Mouse (Mus musculus) mature B cell (primary cell): ENCODE results near the gene Gm12355.

Experiments
- in situ Hi-C: fragments of 300-500 bp; cut with MboI; formaldehyde crosslinking; loops from 2 replicates; pipeline ENCODE4 v1.14.3; 2019

Gene Gm12355

DNA sequence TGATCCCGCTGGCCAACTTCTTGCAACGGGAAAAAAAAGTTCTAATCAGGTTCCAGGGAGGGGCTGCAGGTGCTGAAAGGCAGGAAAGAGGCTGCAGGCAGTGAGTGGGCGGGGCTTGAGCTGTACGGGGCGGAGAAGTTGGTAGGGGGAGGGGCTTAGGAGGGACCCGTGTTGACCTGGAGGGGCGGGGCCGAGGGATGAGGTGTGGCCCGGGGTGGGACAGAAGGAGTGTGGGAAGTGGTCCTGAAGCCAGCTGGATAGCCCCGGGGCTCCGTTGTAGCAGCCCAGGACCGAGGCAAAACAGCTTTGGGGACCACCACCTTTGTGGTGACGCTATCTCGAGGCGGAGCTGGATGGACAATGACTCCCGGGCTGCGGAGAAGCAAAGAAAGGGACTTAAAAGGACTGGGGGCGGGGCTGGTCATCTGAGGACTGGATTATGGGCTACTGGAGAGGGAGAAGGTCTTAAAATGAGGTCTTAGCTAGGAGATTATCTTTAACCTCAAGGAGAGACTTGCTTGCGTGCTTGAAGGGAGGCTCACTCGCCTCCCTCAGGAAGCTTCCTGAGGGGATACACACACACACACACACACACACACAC is 23.3 kb downstream of the Gm12355 start:
- in situ Hi-C loops: no loop called here

DNA sequence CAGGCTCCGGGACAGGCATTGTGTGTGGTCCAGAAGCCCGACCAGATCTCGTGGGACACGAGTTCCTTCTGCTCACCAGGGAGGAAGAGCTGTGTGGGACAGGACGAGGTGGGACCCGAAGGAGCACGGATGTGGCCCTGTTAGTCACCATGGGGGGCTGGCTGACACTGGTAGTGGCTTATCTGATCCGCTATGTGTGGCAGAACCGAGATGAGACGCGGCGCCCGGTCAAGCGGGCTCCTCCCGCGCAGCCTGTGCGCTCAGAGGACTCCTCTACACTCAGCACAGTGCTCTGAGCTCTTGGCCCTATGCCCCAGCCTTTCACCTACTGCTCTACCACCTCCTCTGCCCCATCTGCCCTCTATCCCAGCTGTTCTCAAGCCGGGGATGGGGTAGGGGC is 26.2 kb downstream of the Gm12355 start:
- in situ Hi-C loops: no loop called here

DNA sequence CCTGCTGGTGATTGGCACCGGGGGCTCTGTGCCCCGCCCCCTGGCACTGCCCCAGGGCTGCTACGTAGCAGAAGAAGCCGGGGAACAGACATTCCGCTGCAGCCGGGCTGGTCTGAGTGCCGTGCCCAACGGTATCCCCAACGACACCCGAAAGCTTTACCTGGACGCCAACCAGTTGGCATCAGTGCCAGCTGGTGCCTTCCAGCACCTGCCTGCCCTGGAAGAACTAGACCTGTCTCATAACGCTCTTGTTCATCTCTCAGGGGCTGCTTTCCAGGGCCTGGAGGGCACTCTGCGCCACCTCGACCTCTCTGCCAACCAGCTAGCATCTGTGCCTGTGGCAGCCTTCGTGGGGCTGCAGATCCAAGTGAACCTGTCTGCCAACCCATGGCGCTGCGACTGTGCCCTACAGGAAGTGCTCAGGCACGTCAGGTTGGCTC is 26.6 kb downstream of the Gm12355 start:
- in situ Hi-C loops: no loop called here

DNA sequence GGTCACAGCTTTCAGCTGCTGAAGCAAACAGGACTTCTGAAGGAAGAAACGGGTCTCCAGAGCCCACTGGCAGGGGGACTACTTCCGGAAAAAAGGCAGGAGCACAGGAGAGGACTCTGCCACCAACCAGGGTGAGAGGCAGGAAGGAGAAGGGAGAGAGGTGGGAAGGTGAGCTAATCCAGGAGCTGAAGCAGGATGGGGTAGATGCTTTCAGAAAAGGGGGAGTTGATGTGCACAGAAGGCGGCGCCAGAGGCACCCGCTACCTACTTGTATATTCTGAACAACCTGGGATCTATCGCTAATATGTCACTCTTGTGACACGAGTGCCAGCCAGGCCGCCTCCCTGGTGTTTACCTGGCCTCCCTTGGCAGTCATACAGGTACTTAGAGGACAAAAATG is 27.5 kb downstream of the Gm12355 start, which contains the start of gene Lrrc3c:
Gene Lrrc3c, plus strand, starts transcription at position 301 of the 400 bp plus-strand sequence.
- in situ Hi-C loops: no loop called here

DNA sequence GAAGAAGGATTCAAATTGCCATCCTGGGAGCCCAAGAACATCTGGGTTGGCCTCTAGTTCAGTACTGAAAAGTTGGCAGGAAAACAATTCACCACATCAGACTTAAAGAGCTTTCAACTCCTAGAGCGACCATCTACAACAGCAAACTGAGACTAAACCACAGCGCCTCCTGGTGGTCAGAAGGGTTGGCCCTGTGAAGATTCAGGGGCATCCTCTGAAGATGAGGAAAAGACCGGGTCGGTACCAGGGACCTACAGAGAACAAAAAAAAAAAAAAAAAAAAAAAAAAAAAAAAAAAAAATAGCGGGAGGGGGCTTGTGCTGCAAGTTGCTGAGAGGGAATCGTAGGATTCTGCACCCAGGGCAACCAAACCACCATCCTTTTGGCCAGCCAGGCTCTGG is 28.1 kb downstream of the Gm12355 start:
- in situ Hi-C loops: no loop called here

DNA sequence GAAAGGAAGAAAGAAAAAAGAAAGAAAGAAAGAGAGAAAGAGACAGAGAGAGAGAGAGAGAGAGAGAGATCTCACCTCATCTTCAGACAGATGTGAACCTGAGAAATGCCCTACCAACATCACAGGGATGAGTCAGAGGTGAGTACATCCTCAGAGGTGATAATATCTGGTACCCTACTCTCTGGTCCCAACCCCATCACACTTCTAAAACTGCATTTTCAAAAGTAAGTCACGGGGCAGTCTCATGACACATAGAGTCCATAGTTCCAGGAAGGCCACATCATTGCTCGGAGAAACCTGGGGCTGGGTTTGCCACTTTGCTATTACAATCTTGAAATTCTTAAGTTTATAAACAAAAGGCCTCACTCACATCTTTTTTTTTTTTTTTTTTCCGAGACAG is 29.5 kb downstream of the Gm12355 start:
- in situ Hi-C loops: no loop called here

DNA sequence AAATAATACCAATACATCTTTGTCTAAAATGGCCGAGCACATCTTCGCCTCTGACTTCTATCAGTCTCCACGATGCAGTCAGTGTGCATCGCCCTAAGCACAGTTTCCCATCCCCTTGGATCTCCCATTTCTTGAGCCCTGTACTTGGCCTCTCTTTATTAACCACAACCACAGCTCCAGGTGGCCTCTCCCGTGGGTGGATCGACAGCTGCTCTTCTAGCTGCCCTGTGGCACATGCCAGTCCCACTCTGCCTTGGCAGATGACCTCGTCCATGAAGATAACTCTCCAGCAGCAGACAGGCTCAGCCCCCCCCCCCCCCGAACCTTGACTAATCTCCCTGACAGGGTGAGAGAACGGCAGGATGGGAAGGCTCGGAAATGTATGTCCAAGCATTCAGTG is 30.0 kb downstream of the Gm12355 start:
- in situ Hi-C loops: no loop called here

DNA sequence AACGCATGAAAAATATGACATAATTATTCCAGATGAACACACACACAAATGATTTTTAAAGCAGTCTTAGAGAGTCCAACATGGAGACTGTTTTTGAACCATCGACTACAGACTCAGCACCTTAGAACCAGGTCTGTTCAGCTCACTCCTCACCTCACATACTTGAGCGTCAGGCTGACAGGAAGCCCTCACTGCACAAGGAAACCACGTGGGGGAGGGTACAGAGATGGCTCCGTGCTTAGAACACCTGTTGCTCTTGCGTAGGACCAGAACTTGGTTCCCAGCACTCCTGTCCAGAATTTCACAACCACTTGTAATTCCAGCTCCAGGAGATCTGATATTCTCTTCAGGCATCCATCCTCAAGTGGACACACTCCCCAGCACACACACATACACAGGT is 30.4 kb downstream of the Gm12355 start:
- in situ Hi-C loops: no loop called here

DNA sequence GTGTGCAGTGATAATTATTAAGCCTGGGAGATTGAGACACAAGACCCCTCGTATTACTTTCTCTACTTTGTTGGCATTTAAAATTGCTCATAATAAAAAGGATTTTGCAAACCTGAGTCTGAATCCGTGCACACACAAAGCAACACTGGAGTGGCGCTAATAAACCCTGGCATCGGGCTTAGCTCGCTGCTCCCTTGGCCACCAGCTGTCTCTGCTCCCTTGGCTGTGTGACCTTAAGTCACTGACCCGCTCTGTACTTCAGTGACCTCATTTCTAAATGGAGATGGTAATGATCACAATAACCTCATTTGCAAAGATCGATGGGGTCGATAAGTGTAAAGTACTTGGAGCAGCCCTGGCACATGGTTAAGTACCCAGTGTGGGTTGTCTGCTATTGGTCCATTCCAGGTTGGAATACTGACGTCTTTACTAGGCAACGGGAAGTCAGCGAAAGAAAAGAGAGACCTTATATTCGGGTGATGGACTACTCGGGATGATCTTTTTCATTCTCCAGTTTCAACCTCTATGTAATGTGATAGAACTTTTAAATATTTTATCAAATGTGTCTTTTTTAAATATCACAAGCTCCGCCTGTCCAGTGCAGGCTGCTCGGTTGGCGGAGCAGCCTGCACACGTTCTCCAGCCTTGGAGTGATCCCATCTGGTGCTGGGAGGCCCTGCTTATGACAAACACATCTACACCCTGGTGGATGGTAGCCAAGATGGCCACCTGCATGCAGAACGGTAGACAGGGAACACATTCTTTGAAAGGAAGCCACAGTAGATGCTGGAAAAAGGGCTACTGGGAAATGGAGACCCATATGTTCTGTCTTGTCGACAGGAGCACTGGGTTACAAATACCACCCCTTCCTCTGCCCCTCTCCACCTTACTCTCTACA is 34.7 kb downstream of the Gm12355 start:
- in situ Hi-C loops: no loop called here

DNA sequence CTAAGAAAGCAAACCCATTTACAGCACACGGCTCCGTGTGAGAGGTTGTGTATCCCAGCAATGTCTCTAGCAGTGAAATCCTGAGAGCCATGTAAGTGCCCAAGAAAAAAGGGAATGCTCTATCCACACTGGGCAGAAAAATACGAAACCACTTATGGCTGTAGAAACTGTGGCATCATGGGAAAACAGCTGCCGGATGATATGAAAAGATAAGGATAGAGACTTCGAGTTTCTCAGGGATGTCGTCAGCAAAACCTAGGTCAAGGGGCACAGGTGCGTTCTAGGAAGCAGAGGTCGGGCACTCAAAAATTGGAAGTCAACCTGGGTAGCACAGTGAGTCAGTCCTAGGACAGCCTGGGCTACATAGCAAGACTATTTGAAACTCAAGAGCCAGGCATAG is 36.2 kb downstream of the Gm12355 start:
- in situ Hi-C loops: no loop called here

DNA sequence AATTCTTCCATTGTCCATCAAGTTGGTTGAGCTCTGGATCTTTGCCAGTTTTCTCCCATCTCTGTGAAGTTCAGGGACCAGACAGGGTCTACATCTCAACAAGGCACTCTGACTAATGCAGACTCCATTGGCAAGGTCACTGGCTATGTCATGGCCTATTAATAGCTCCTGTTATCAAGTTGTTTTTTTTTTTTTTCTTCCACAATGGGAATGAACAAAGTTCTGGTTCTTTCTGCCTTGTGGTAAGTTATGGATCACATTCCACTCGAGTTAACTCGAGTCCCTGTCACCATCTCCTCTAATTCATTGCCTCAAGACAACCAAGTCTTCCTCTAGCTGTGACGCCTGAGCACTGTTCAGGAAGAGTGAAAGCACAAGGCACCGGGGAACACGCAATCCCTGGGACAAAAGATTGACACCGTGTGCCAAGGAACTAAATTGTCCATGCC is 36.6 kb downstream of the Gm12355 start:
- in situ Hi-C loops: no loop called here

DNA sequence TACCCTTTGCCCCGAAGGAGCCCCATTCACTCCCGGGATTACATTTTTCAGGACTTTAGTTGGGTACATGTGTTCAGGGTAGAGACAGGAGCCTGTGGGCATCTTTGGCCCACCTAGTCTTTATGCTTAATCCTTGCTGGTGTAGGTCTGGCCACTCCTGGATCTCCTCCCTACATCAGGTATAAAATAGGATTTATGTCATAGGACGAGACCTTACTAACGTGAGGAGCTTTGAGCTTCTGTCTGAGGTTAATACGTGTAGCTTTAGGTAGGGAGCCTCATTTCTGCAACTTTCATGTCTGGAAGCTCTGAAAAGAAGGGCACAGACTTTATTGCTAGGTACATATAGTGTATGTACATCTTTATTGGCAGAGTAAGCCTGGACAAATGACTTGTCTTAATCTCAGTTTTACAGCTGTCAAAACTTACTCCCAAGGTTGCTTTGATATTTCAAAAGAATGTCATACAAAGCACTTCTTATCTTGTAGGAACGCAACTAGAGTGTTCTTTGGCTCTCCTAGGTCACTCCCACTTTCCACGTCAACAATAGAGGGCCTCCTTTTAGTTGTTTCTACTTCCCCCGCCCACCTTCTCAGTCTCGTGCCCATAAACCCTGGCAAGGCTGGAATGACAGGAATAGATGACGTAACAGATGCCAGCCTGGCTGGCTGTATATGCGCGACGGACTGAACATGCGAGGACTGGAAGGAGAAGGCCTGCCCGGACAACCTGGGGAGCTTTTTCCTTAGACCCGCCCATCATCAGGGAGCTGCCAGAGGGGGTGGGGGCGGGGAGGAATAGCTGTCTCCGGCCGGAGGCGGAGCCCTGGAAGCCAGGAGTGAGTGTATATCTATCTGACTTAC is 37.5 kb downstream of the Gm12355 start:
- in situ Hi-C loops: no loop called here

DNA sequence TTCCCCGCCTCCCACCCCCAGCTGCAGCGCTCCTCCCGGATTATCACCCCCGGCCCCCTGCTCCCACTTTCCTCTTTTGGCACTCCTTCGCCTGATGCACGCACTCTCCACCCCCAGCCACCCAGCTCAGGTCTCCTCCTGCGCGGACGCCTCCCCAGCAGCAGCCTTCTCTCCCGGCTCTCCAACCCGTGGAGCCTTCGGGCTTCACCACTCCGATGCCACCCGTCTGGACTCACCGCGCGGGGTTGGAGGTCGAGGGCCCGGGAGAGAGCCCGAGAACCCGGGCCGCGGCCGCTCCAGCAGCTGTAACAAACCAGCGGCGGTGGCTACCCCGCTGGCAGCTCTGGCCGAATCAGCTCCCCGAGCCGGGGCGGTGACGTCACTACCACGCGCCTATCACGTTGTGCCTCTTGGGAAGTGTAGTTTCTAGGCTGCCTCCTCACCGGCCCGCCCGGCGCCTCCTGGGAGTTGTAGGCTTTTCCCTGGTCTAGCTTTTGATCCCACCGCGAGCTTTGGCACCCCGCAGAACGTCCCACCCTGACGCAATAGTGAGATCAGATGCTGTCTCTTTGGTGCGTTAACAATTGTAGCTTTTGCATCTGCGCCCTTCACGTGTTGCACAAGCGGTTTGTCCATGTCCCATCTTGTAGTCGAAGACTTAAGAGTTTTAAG is 38.4 kb downstream of the Gm12355 start, which contains the start of gene Ormdl3:
Gene Ormdl3, minus strand, starts transcription at position 477 of the 672 bp plus-strand sequence.
- in situ Hi-C loops: no loop called here

DNA sequence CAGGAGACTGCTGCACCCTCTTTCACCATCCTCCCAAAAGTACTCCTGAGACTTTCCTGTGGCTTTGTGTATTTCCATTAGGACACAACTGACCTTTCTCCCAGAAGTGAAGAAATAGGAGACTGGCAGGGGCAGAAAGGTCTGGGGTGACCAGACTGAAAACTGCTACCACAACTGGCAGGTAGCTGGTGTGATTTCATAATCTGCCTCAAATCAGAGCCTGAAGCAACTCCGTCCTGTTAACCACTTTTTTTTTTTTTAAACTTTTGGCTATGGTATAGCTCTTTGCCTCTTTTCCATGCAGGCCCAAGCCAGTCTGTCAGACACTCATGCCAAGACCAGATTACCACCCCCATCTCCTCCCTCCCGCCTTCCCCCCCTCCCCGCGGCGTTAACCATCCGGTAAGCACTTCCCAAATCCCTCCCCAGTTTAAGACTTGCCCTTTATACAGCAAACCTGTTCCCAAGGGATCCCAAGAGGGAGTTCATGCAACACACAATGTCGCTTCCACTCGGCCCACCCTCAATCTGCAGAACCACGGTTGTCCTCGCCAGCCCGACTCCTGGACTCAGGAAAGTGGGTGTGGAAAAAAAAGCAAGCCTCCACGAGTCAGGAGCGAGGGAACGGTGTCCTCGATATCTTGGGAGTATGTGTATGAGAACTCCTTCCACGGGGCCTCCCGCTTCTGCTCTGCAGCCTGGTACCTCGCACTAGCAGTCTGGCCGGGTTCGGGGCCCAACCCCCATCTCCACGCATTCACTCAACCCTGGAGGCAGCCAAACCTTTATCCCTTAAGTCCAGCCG is 39.2 kb downstream of the Gm12355 start:
- in situ Hi-C loops: no loop called here

DNA sequence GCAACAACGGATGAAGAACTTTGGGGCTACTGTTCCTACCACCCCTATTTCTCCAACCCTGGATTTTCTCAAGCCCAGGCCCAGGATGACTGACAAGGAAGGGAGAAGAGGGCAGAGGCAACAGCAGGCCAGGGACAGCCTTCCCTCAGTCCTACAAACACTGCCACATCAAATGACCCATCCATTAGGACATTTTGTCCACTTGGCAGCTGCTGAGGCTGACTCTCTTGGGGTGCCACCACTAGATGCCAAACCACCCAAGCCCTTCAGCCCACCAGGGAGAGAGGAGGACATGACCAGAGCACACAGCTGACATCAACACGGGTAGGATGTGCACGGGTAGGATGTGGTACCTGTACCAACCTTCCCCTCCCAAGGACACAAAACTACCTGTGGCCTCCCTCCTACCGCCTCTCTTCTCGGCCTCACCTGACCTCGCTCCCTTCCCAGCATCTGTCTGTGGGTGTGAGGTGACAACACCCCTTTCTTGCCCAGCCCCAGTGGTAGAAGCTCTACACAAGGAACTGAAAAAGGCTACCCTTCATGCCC is 40.8 kb downstream of the Gm12355 start:
- in situ Hi-C loops: no loop called here

DNA sequence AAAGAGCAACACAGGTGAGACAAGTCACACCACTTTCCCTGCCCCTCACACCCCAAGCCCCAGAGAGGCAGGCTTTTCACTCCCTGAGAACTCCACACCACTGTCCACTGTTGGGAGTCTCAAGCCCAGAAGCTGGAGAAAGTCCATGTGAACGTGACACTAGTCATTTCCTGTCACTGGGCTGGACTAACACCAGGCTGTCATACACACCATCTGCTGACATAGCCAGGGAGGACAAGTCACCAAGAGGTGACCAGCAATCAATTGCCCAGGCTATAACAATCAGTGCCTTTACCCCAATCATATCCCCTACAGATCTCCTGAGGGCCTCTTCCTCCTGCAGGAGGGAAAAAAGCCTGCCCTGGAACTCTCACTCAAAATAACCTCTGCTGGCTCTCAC is 41.3 kb downstream of the Gm12355 start:
- in situ Hi-C loops: no loop called here

DNA sequence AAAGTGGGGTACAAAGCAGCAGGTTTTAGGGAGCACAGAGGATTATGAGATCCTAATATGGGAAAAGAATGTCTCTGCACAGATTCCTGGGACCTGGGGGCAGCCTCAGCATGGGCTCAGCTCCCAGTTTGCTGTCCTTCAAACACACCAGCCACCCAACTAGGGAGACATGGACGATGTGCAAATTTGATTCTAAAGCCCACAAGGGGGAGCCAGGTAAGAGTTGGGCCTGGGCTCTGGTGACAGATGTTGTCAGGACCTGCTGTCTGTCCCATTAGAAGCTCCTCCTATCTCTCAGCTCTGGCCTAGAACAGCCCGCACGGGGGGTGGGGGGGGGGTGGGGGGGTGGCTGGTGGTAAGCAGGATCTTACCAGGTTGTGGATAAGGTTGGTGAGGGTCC is 41.9 kb downstream of the Gm12355 start:
- in situ Hi-C loops: no loop called here

DNA sequence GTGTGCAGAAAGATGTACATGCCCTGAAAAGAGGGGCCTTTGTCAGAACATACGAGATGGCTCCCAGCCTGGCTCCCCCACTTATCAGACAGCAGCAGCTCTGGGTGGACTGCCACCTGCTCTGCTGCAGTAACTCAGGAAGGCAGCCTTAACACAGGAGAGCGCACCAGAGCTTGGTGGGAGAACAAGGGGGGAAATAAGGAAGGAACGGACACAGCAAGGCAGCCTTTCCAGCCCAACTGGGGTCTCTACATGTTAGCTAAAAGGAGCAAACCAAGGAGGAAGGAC is 42.3 kb downstream of the Gm12355 start:
- in situ Hi-C loops: no loop called here

DNA sequence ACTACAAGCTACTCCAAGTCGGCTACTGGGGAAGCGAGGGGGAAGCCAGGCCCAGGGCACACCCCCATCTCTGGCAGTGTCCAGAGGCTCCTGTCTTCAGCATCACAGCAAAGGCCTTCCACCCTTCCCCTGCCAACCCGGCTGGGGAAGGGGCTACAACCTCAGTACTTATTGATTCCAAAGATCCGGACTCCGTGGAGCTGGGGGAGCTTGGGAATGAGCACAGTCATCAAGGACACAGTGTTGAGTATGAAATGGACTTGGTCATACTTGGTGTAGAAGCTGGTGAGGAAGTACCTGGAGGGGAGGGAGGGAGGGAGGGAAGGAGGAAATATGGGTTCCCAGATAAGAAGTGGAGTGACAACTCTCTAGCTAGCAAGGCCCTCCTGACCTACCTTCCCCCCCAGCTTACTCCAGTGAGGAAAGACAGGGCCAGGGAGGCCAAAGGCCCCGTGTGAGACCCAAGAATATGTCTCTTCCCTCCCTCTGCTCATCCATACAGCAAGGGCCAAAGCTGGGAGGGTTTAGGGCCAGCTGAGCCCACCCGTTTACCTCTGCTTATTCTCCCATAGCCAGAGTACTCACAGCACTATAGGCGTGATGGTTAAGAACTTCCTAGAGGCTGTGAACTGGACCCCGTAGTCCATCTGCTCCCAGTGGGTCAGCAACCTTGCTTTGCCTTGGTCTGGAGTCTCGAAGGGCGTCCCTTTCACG is 42.8 kb downstream of the Gm12355 start:
- in situ Hi-C loops: no loop called here

DNA sequence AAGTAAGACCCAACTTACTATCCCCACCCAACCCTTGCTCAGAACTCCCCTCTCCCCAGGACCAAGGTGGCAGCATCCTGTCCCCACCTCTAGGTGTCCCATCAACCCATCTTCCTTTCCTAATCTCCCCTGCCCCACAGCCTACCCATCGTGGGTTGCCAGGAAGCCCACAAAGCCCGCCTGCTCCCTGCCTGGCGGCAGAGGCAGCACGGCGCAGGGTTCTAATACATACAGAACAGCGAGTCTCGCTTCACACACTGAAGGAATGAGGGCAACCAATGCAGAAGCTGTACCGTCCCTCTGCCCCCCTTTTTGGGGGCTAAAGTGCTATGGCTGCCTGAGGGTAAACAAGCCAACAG is 43.5 kb downstream of the Gm12355 start:
- in situ Hi-C loops: no loop called here
